Mouse (Mus musculus) right cerebral cortex, postnatal 25 days (tissue): Measurements from ENCODE around the gene Fbxw25.
"Not testable (repeated sequence)": the region's sequence is repeated elsewhere in the genome, so short reads cannot be mapped to it uniquely, and the experiment has no call there.

Source experiments
- DNase-seq: peaks from one replicate; pipeline ENCODE4 v3.0.0; 2022

The Fbxw25 gene

DNA sequence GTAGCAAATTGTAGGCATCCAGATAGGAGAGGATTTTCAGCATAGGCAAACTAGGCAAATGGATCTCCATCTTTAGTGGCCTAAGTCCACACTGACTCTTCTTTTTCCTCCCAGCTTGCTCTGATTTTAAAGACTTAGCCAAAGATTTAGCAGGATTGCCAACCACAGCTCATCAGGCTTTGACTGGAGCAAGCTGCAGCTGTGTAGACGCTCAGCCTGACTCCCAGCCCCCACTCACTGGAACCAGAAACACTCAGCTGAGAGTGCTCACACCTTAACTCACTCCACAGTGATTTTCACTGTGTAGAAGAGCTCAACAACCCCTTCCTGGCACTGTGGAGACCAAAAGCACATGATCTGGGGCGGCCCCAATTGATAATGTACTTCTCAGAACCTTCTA is at the start of gene Fbxw25:
TSS of gene Fbxw25 (minus strand) at position 101 of the 400 bp plus-strand sequence.
- not testable (repeated sequence) for DNase-seq

DNA sequence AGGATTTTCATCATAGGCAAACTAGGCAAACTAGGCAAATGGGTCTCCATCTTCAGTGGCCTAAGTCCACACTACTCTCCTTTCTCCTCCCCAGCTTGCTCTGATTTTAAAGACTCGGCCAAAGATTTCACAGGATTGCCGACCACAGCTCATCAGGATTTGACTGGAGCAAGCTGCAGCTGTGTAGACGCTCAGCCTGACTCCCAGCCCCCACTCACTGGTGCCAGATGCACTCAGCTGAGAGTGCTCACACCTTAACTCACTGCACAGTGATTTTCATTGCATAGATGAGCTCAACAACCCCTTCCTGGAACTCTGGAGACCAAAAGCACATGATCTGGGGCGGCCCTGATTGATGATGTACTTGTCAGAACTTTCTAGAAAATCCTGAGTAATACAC is 38.1 kb upstream of the Fbxw25 start, which contains the start of gene Fbxw18:
TSS of gene Fbxw18 (minus strand) at position 101 of the 400 bp plus-strand sequence.
- DNase-seq: not testable (repeated sequence)

DNA sequence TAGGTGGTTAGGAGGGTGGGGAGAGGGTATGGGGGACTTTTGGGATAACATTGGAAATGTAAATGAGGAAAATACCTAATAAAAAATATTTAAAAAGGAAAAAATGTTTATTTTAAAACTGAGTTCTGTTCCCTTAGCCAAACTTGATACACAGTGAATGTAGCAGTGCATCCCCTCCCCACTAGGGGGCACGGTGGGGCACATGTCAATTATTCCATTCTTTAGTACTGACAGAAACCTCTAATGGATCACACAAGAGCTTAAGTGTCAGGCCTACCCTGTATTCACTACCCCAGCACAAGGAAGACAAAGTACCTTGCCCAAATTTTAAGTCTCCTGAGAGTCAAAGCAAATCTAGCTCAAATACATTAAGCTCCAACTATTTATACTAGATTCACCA is 20.8 kb upstream of the Fbxw25 start:
- no peak for DNase-seq

DNA sequence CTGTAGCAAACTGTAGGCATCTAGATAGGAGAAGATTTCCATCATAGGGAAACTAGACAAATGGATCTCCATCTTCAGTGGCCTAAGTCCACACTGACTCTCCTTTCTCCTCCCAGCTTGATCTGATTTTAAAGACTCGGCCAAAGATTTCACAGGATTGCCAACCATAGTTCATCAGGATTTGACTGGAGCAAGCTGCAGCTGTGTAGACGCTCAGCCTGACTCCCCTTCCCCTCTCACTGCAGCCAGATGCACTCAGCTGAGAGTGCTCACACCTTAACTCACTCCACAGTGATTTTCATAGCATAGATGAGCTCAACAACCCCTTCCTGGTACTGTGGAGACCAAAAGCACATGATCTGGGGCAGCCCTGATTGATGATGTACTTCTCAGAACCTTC is 38.5 kb downstream of the Fbxw25 start, which contains the start of gene Fbxw24:
TSS of gene Fbxw24 (minus strand) at position 101 of the 400 bp plus-strand sequence.
- not testable (repeated sequence) for DNase-seq

DNA sequence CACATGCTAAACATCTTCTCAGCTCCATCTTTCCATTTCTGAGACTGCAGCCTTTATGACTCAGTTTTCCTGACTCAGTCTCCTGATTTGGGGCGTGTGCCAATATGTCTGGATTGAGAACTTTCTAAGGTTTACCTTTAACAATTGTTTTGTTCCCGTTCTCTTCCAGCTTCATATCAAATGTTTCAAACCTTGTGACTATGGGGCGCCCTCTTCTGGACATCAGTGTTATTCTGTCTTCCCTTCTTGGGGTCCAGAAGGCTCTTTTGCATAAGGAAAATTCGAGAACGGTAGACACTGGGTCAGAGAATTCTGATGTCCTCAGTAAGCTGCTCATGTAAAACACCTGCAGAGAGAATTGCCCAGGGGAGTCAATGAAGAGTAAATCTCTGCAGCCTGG is 57.6 kb downstream of the Fbxw25 start:
- DNase-seq: peak; percentile 10

DNA sequence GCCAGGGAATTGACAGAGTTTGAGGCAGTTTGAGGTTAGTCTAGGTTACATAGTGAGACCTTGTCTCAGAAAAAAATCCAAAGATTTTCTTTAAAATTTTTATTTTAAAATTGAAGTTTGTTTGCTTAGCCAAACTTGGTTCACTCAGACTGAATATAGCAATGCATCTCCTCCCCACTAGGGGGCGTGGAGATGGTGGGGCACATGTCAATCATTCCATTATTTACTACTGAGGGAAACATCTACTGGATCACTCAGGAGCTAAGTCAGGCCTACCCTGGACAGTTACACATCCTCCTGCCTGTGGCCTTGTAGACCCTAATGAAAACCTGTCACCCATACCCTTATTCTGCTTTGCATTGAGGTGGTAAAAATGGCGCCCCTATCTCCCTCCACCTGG is 62.3 kb downstream of the Fbxw25 start:
- not testable (repeated sequence) for DNase-seq

DNA sequence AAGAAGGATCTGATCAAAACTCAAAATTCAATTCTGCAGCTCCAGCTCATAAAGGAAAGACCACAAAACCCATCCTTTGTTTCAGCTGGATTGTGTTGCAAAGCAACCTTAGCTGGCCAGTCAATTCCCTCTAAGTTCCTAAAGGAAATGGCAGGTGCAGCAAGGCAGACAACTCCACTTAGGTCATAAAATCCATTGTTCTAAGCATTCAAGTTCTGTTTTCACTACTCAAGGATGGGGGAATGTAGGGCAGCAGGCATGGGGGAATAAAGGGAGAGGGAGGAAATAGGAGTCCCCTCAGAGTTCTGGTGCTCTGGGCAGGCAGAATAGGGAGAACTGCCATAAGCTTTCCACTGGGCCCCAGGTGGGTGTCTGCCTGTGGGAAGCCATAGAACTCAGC is 67.2 kb downstream of the Fbxw25 start:
- no peak for DNase-seq
